Mouse (Mus musculus): Measurements from ENCODE around the gene Xpo1. TPM values are rescaled to one million over a fixed set of nuclear protein-coding genes. Genes with fewer than 3 reads are reported as not detected.

Xpo1 gene
- polyA plus RNA-seq, 1 experiment from 2014 or later: 70.2 TPM

DNA sequence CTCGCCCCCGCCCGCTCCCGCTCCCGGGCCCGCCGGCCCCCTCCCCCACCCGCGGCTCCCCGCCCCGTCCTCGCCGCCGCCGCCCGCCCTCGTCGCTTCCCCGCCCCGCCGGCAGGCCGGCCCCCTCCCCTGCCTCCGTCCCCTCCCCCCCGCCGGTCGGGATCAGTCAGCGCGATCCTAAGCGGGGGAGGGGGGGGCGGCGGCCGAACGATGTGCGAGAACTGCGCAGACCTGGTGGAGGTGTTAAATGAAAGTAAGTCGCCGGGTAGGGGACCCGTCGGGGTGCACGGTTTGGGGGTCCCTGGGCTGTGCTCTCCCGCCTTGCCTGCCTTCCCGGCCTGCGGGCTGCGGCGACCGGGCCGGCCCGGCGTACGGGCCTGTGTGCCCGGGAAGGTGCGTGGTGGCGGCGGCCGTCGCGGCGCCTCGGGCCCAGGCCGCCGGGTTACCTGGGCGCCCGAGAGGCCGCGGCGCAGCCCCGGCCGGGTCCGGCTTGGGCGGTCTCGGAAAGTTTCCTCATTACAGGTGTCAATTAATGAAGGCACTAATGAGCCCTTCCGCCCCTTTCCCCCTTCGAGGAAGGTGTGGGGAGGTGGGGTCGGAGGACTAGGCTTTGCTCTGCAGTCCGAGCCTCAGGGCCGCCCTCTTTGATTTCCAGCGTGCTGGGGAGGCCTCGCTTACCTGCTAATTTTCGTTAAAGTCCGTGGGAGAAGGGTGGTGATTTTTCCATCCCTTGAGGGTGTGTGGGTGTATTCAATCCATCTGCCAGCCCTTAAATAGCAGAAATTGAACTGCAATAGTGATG is 51.1 kb downstream of the Xpo1 start, which contains the start of gene Usp34:
TSS of gene Usp34 (plus strand) at position 132 of the 802 bp plus-strand sequence.
- peaks cover 11% of the 10 kb centered on the region; the same call in 1 of the 2 replicates for H3K4me1 ChIP-seq (ENCODE audit: control insufficient read depth, insufficient read depth, low read length)
- peak; percentile 71 for ATAC-seq (ENCODE audit: insufficient read depth, low FRiP score)
- peak within 1 kb of the TSS; percentile 96 for H3K4me3 ChIP-seq (replicated peaks; ENCODE audit: low read length)
- WGBS: under 1% methylated on average over 47 of the region's 80 CpGs
- H3K9me3 ChIP-seq (replicated peaks; ENCODE audit: control insufficient read depth, low read length): no peaks in the 10 kb centered on the region
- peak within 1 kb of the TSS; percentile 99 for H3K27ac ChIP-seq (ENCODE audit: low read length)
- H3K4me2 ChIP-seq (ENCODE audit: low read depth, low read length): peak within 1 kb of the TSS; percentile 77
- H3K27me3 ChIP-seq (ENCODE audit: control insufficient read depth, insufficient read depth, low read length): no peaks in the 10 kb centered on the region
- H3K36me3 ChIP-seq (ENCODE audit: control insufficient read depth, insufficient read depth, low read length): no peaks in the 10 kb centered on the region
- peak within 1 kb of the TSS; percentile 96 for H3K9ac ChIP-seq (ENCODE audit: low read length)

DNA sequence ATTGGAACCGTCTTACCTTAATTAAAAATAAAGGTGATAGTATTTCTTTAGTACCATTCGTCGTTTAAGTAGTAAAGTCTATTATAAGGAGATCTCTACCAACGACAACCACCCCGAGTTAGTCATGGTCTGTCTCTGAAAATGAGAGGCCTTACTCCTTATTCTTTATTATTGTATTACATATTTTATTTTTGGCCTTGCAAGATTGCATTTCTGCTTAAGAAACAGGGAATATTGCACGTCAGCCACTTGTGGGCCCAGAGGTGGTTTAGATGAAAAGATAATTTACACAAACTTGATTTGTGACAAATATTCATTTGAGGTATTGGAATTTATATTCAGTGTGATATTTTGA is 51.7 kb downstream of the Xpo1 start:
- peak overlapping the region; percentile 96 for H3K9ac ChIP-seq (ENCODE audit: low read length)
- peak overlapping the region; percentile 73 for H3K4me2 ChIP-seq (ENCODE audit: low read depth, low read length)
- H3K36me3 ChIP-seq (ENCODE audit: control insufficient read depth, insufficient read depth, low read length): no peaks in the 10 kb centered on the region
- peaks cover 11% of the 10 kb centered on the region; the same call in 1 of the 2 replicates for H3K4me1 ChIP-seq (ENCODE audit: control insufficient read depth, insufficient read depth, low read length)
- no peaks in the 10 kb centered on the region for H3K9me3 ChIP-seq (replicated peaks; ENCODE audit: control insufficient read depth, low read length)
- under 1% methylated on average over 6 of the region's 6 CpGs for WGBS
- peak overlapping the region; percentile 99 for H3K27ac ChIP-seq (ENCODE audit: low read length)
- no peaks in the 10 kb centered on the region for H3K27me3 ChIP-seq (ENCODE audit: control insufficient read depth, insufficient read depth, low read length)
- peak overlapping the region; percentile 96 for H3K4me3 ChIP-seq (replicated peaks; ENCODE audit: low read length)
- ATAC-seq (ENCODE audit: insufficient read depth, low FRiP score): no peak

DNA sequence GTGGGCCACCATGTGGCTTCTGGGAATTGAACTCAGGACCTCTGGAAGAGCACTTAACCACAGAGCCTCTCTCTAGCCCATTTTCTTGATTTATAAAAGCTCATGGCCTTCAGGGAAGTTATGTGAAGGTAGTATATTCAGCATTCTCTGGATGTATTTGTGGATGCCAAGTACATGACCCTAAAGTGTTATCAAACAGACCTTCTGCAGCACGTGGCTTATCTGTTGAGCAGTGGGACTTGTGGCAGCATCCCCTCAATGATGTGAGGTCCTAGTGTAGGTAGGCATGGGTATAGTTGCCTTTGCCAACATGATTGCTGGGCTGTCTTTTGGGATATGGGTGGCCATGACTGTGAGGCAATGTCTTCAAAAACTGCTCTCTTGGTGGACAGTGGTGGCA is 57.7 kb downstream of the Xpo1 start:
- H3K36me3 ChIP-seq (ENCODE audit: control insufficient read depth, insufficient read depth, low read length): no peaks in the 10 kb centered on the region
- no peak for ATAC-seq (ENCODE audit: insufficient read depth, low FRiP score)

DNA sequence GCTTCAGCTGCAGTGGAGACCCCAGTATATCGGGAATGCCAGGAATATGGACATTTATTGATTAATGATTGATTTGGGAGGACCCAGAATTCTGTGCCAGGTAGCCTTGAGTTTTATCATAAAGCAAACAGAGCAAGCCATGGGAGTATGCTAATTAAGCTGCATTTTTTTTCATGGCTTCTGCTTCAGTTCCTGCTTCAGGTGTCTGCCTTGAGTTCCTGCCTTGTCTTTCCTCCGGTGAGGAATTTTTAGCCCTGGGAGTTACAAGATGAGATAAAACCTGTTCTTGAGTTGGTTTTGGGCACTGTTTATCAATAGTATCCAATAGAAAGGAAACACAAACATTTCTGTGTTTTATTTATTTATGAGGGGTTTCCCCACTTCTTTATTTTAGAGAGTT is 73.6 kb downstream of the Xpo1 start:
- Histone ChIP-seq H3K4me3 (replicated peaks; ENCODE audit: low read length) (no peak overlapping the region), H3K9me3 (replicated peaks; ENCODE audit: control insufficient read depth, low read length) (no peaks in the 10 kb centered on the region), H3K9ac (ENCODE audit: low read length) (no peak overlapping the region), H3K27me3 (ENCODE audit: control insufficient read depth, insufficient read depth, low read length) (no peaks in the 10 kb centered on the region), H3K36me3 (ENCODE audit: control insufficient read depth, insufficient read depth, low read length) (no peaks in the 10 kb centered on the region; the same call in 1 of the 2 replicates), H3K4me2 (ENCODE audit: low read depth, low read length) (no peak overlapping the region), H3K4me1 (ENCODE audit: control insufficient read depth, insufficient read depth, low read length) (no peaks in the 10 kb centered on the region), H3K27ac (ENCODE audit: low read length) (no peak overlapping the region)
- WGBS: 69% methylated on average over 2 of the region's 2 CpGs
- no peak for ATAC-seq (ENCODE audit: insufficient read depth, low FRiP score)

More for the DNA sequence above, 57.7 kb downstream of the Xpo1 start:
- Histone ChIP-seq H3K9me3 (replicated peaks; ENCODE audit: control insufficient read depth, low read length) (no peaks in the 10 kb centered on the region), H3K4me1 (ENCODE audit: control insufficient read depth, insufficient read depth, low read length) (peaks cover 6% of the 10 kb centered on the region; the same call in 1 of the 2 replicates), H3K4me2 (ENCODE audit: low read depth, low read length) (no peak overlapping the region), H3K27ac (ENCODE audit: low read length) (no peak overlapping the region), H3K27me3 (ENCODE audit: control insufficient read depth, insufficient read depth, low read length) (no peaks in the 10 kb centered on the region), H3K4me3 (replicated peaks; ENCODE audit: low read length) (no peak overlapping the region), H3K9ac (ENCODE audit: low read length) (no peak overlapping the region)
- WGBS: 81% methylated on average over 1 of the region's 1 CpGs

DNA sequence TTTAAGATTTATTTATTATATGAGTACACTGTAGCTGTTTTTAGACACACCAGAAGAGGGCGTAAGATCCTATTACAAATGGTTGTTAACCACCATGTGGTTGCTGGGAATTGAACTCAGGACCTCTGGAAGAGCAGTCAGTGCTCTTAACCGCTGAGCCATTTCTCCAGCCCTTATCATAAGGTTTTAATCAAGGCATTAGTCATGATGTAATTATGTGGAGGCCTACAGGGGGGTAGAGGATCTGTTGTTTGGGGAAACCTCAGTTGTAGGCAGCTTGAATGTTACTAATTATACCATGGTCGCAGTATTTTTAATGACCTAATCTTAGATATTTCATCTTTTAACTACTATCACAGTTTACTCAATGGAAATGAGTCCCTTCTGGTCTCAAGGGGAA is 76.3 kb downstream of the Xpo1 start:
- Histone ChIP-seq H3K36me3 (ENCODE audit: control insufficient read depth, insufficient read depth, low read length) (no peaks in the 10 kb centered on the region; the same call in 1 of the 2 replicates), H3K4me3 (replicated peaks; ENCODE audit: low read length) (no peak overlapping the region), H3K27me3 (ENCODE audit: control insufficient read depth, insufficient read depth, low read length) (no peaks in the 10 kb centered on the region), H3K9me3 (replicated peaks; ENCODE audit: control insufficient read depth, low read length) (no peaks in the 10 kb centered on the region), H3K9ac (ENCODE audit: low read length) (no peak overlapping the region), H3K27ac (ENCODE audit: low read length) (no peak overlapping the region), H3K4me1 (ENCODE audit: control insufficient read depth, insufficient read depth, low read length) (no peaks in the 10 kb centered on the region), H3K4me2 (ENCODE audit: low read depth, low read length) (no peak overlapping the region)
- no peak for ATAC-seq (ENCODE audit: insufficient read depth, low FRiP score)
- 87% methylated on average over 3 of the region's 3 CpGs for WGBS

DNA sequence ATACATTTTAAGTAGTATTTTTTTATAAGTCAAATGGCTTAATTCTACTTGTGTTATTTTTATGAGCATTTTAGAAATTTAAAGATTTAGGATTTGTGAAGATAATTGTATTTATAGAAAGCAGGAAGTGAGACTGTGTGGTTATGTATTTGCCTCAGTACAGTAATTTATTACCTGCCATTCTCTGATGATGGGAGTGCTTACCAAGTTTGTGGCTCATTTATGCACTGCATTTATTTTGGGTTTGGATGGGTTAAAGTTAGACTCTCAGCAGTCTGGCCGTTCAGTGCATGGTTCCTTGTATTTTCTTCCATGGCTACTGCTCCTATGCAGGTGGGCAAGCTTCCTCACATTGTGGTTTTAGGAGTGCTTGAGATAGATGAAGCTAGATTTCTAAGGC is 79.3 kb downstream of the Xpo1 start:
- no peaks in the 10 kb centered on the region for H3K27me3 ChIP-seq (ENCODE audit: control insufficient read depth, insufficient read depth, low read length)
- no peak for ATAC-seq (ENCODE audit: insufficient read depth, low FRiP score)
- no peak overlapping the region for H3K4me3 ChIP-seq (replicated peaks; ENCODE audit: low read length)
- no peak overlapping the region for H3K4me2 ChIP-seq (ENCODE audit: low read depth, low read length)
- H3K4me1 ChIP-seq (ENCODE audit: control insufficient read depth, insufficient read depth, low read length): no peaks in the 10 kb centered on the region
- no peak overlapping the region for H3K27ac ChIP-seq (ENCODE audit: low read length)
- H3K36me3 ChIP-seq (ENCODE audit: control insufficient read depth, insufficient read depth, low read length): no peaks in the 10 kb centered on the region; the same call in 1 of the 2 replicates
- H3K9me3 ChIP-seq (replicated peaks; ENCODE audit: control insufficient read depth, low read length): no peaks in the 10 kb centered on the region
- WGBS: 56% methylated on average over 1 of the region's 1 CpGs
- no peak overlapping the region for H3K9ac ChIP-seq (ENCODE audit: low read length)

Other genes starting within 250 kb of the Xpo1 start
- 3.8 and 4.2 TPM in 2 replicates for gene Fam161a, start 248.5 kb upstream of the Xpo1 start, polyA plus RNA-seq (2015; fragmentation: Nextera tagmentation; extraction: Ambion mirVana)
- gene Usp34, start 50.9 kb downstream of the Xpo1 start, polyA plus RNA-seq (2015; fragmentation: Nextera tagmentation; extraction: Ambion mirVana): 19.0 and 24.9 TPM in 2 replicates
- 56.9 and 62.8 TPM in 2 replicates for gene Ahsa2, start 242.0 kb downstream of the Xpo1 start, polyA plus RNA-seq (2015; fragmentation: Nextera tagmentation; extraction: Ambion mirVana)

All from stomach, embryonic 16.5 days (tissue).